Mouse (Mus musculus) heart, embryonic 14.5 days (tissue): ENCODE data around the gene Tk2. TPM values are rescaled to one million over a fixed set of nuclear protein-coding genes. Genes with fewer than 3 reads are reported as not detected.

Experiments used
- ATAC-seq: fragments of 200-750 bp; cut with Nextera tagmentation; 2 replicates; pipeline ENCODE4 v1.8.0; 2017; ENCODE audit warnings: low read depth, moderate TSS enrichment; ENCODE audit not compliant: insufficient number of reproducible peaks, insufficient read depth, low FRiP score
- H3K27ac ChIP-seq, 2 experiments: fragments of 200-500 bp in 1 of 2; fragments of 300-500 bp in 1 of 2; sonication (generic) in 1 of 2; replicated peaks in 1 of 2; 2 replicates each; pipeline ENCODE4 v1.5.1; 2012 to 2014; ENCODE audit warnings: low read depth in 2 of 2, low read length in 2 of 2, control low read depth in 1 of 2, mild to moderate bottlenecking in 1 of 2, mixed read lengths in 1 of 2; ENCODE audit not compliant: control insufficient read depth in 1 of 2, insufficient read depth in 1 of 2
- H3K27me3 ChIP-seq: fragments of 300-500 bp; sonication (generic); 2 replicates; pipeline ENCODE4 v1.6.1; 2014; ENCODE audit warnings: mild to moderate bottlenecking, low read length, control low read depth; ENCODE audit not compliant: control insufficient read depth, insufficient read depth
- H3K36me3 ChIP-seq: fragments of 300-500 bp; sonication (generic); 2 replicates; pipeline ENCODE4 v1.6.1; 2014; ENCODE audit warnings: mild to moderate bottlenecking, control low read depth, low read length, mixed read lengths; ENCODE audit not compliant: control insufficient read depth, insufficient read depth
- H3K4me1 ChIP-seq, 2 experiments: fragments of 200-500 bp in 1 of 2; fragments of 300-500 bp in 1 of 2; sonication (generic) in 1 of 2; 2 replicates each; pipeline ENCODE4 v1.6.1; 2012 to 2014; ENCODE audit warnings: low read length in 2 of 2, control low read depth in 1 of 2, mixed read lengths in 1 of 2; ENCODE audit not compliant: control insufficient read depth in 2 of 2, insufficient read depth in 2 of 2
- H3K4me2 ChIP-seq: fragments of 300-500 bp; sonication (generic); 2 replicates; pipeline ENCODE4 v1.6.1; 2014; ENCODE audit warnings: mild to moderate bottlenecking, low read length
- H3K4me3 ChIP-seq, 2 experiments: fragments of 200-500 bp in 1 of 2; fragments of 300-500 bp in 1 of 2; sonication (generic) in 1 of 2; 2 replicates each; pipeline ENCODE4 v1.5.1; 2012 to 2014; ENCODE audit warnings: low read length in 2 of 2, mild to moderate bottlenecking in 2 of 2, control low read depth in 1 of 2, low read depth in 1 of 2, moderate library complexity in 1 of 2; ENCODE audit not compliant: control insufficient read depth in 1 of 2, insufficient read depth in 1 of 2
- H3K9ac ChIP-seq: fragments of 300-500 bp; sonication (generic); 2 replicates; pipeline ENCODE4 v1.6.1; 2014; ENCODE audit warnings: mild to moderate bottlenecking, low read length
- H3K9me3 ChIP-seq: fragments of 300-500 bp; sonication (generic); 2 replicates; pipeline ENCODE4 v1.6.1; 2016; ENCODE audit warnings: low read length, control low read depth; ENCODE audit not compliant: control insufficient read depth
- WGBS: fragments of 180-500 bp; shearing (Covaris S2); extraction: QIAGEN DNeasy Blood & Tissue Kit; methylation state at CpG from one replicate; pipeline ENCODE4 v1.1.7; 2014; 5-methylcytosine and 5-hydroxymethylcytosine counted together
- polyA plus RNA-seq: library from polyadenylated mRNA; unstranded; fragments of >200 nt; fragmentation: Nextera tagmentation; extraction: Ambion mirVana; gene quantifications from 2 replicates; pipeline ENCODE4 v1.2.1, GENCODE M21; 2014

The Tk2 gene
- polyA plus RNA-seq, 1 experiment from 2014 or later: 12.9 TPM

- Histone ChIP-seq H3K4me1 (peaks cover 10 to 20% of the 10 kb centered on the region in 2 experiments), H3K36me3 (no peaks in the 10 kb centered on the region), H3K4me3 (peak overlapping the region; percentile 68 to 74), H3K27me3 (no peaks in the 10 kb centered on the region), H3K4me2 (peak overlapping the region; percentile 91), H3K9ac (peak overlapping the region; percentile 78), H3K27ac (no peak overlapping the region), H3K9me3 (no peaks in the 10 kb centered on the region)
- no peak for ATAC-seq
- under 1% methylated on average over 7 of the region's 7 CpGs for WGBS
These were observed 3.1 kb upstream of the Tk2 start for GRCm38 (mm10) chr8:104251461-104251860.

GRCm38 (mm10) chr8:104250439-104251367 lies 2.3 kb upstream of the Tk2 start, which contains the start of gene Cklf:
Gene Cklf (plus strand): TSS chr8:104250861.
- peaks cover 10 to 20% of the 10 kb centered on the region in 2 experiments for H3K4me1 ChIP-seq
- 0 out of 2 replicates have a peak, but pooled peaks cover 5% of the 10 kb centered on the region for H3K36me3 ChIP-seq
- ATAC-seq: peak; percentile 84
- H3K4me3 ChIP-seq: peak within 1 kb of the TSS; percentile 68 to 74
- H3K9ac ChIP-seq: peak within 1 kb of the TSS; percentile 78
- no peaks in the 10 kb centered on the region for H3K27me3 ChIP-seq
- H3K9me3 ChIP-seq: no peaks in the 10 kb centered on the region
- WGBS: 3% methylated on average over 41 of the region's 41 CpGs
- peak within 1 kb of the TSS; percentile 91 for H3K4me2 ChIP-seq
- H3K27ac ChIP-seq: peak within 1 kb of the TSS; percentile 42 to 72

GRCm38 (mm10) chr8:104249442-104249996 lies 1.2 kb upstream of the Tk2 start:
- no peaks in the 10 kb centered on the region for H3K27me3 ChIP-seq
- 81% methylated on average over 7 of the region's 7 CpGs for WGBS
- H3K9ac ChIP-seq: no peak overlapping the region
- H3K4me1 ChIP-seq: peaks cover 10 to 20% of the 10 kb centered on the region in 2 experiments
- no peak overlapping the region for H3K4me2 ChIP-seq
- no peak overlapping the region for H3K27ac ChIP-seq
- H3K36me3 ChIP-seq: 0 out of 2 replicates have a peak, but pooled peaks cover 14% of the 10 kb centered on the region
- no peaks in the 10 kb centered on the region for H3K9me3 ChIP-seq
- H3K4me3 ChIP-seq: no peak overlapping the region
- no peak for ATAC-seq

GRCm38 (mm10) chr8:104247908-104248275 lies 466 bp downstream of the Tk2 start:
- peak overlapping the region; percentile 90 for H3K9ac ChIP-seq
- peaks cover 22% of the 10 kb centered on the region for H3K36me3 ChIP-seq
- ATAC-seq: no peak
- H3K4me3 ChIP-seq: peak overlapping the region; percentile 84 to 93
- H3K27ac ChIP-seq: 0 out of 4 replicates have a peak overlapping the region, but pooled peaks of 1 of the 2 experiments have one; percentile 26
- H3K9me3 ChIP-seq: no peaks in the 10 kb centered on the region
- H3K4me1 ChIP-seq: peaks cover 10 to 20% of the 10 kb centered on the region in 2 experiments
- no peaks in the 10 kb centered on the region for H3K27me3 ChIP-seq
- WGBS: 4% methylated on average over 11 of the region's 11 CpGs
- peak overlapping the region; percentile 89 for H3K4me2 ChIP-seq

- ATAC-seq: no peak
- H3K36me3 ChIP-seq: peaks cover 28% of the 10 kb centered on the region
- peak overlapping the region; percentile 89 for H3K4me2 ChIP-seq
- peak overlapping the region; percentile 90 for H3K9ac ChIP-seq
- 67% methylated on average over 22 of the region's 22 CpGs for WGBS
- H3K27me3 ChIP-seq: no peaks in the 10 kb centered on the region
- peaks cover 10 to 20% of the 10 kb centered on the region in 2 experiments for H3K4me1 ChIP-seq
- no peaks in the 10 kb centered on the region for H3K9me3 ChIP-seq
- H3K4me3 ChIP-seq: peak overlapping the region; percentile 84 to 93
- no peak overlapping the region for H3K27ac ChIP-seq
These were observed 1.1 kb downstream of the Tk2 start for GRCm38 (mm10) chr8:104247054-104247907.

GRCm38 (mm10) chr8:104246621-104247020 lies 1.7 kb downstream of the Tk2 start:
- no peak overlapping the region for H3K27ac ChIP-seq
- H3K9ac ChIP-seq: no peak overlapping the region
- H3K27me3 ChIP-seq: no peaks in the 10 kb centered on the region
- WGBS: 88% methylated on average over 4 of the region's 4 CpGs
- no peak overlapping the region for H3K4me3 ChIP-seq
- ATAC-seq: no peak
- H3K9me3 ChIP-seq: no peaks in the 10 kb centered on the region
- H3K4me2 ChIP-seq: no peak overlapping the region
- H3K4me1 ChIP-seq: peaks cover 9 to 17% of the 10 kb centered on the region in 2 experiments
- peaks cover 34% of the 10 kb centered on the region for H3K36me3 ChIP-seq

- WGBS: 75% methylated on average over 12 of the region's 12 CpGs
- H3K4me2 ChIP-seq: no peak overlapping the region
- H3K27me3 ChIP-seq: no peaks in the 10 kb centered on the region
- H3K4me3 ChIP-seq: no peak overlapping the region
- peaks cover 2 to 4% of the 10 kb centered on the region in 2 experiments; a peak in 3 of 4 replicates for H3K4me1 ChIP-seq
- H3K27ac ChIP-seq: no peak overlapping the region
- H3K36me3 ChIP-seq: peaks cover 79% of the 10 kb centered on the region
- no peak for ATAC-seq
- no peak overlapping the region for H3K9ac ChIP-seq
- H3K9me3 ChIP-seq: no peaks in the 10 kb centered on the region
These were observed 6.2 kb downstream of the Tk2 start for GRCm38 (mm10) chr8:104242038-104242644.
